Mouse (Mus musculus) colon, adult 2 months (tissue): ENCODE measurements around the gene Arfgap2. TPM values are rescaled to one million over a fixed set of nuclear protein-coding genes. Genes with fewer than 3 reads are reported as not detected.

Experiments used
- polyA plus RNA-seq: library from polyadenylated mRNA; depleted of rRNA; stranded (reverse); fragments of >200 nt; gene quantifications from 2 replicates; pipeline ENCODE4 v1.2.3, GENCODE M21; 2012; rRNA removed

Arfgap2 gene
- 27.0 and 34.0 TPM in 2 replicates for polyA plus RNA-seq

GRCm38 (mm10) chr2:91264711-91265681 lies at the start of gene Arfgap2:
Gene Arfgap2 (plus strand): TSS chr2:91264974.

GRCm38 (mm10) chr2:91236601-91237510 lies 27.9 kb upstream of the Arfgap2 start, which contains the start of gene Ddb2:
Gene Ddb2 (minus strand): TSS chr2:91236982.

GRCm38 (mm10) chr2:91255661-91256150 lies 9.1 kb upstream of the Arfgap2 start, which contains the start of gene Pacsin3:
Gene Pacsin3 (plus strand): TSS chr2:91255954.

Other genes starting within 250 kb of the Arfgap2 start
- gene Rapsn, start 229.4 kb upstream of the Arfgap2 start, polyA plus RNA-seq, result 0.41 and 0.86 TPM in 2 replicates
- gene Psmc3, start 211.0 kb upstream of the Arfgap2 start, polyA plus RNA-seq, result 59.8 and 61.7 TPM in 2 replicates
- gene Slc39a13, start 194.6 kb upstream of the Arfgap2 start, polyA plus RNA-seq, result 46.1 TPM in 2 replicates
- gene Spi1, start 182.6 kb upstream of the Arfgap2 start, polyA plus RNA-seq, result 15.6 and 22.3 TPM in 2 replicates
- 0.02 TPM in 1 of 2 replicates, not detected in the other for gene Mybpc3, start 146.8 kb upstream of the Arfgap2 start, polyA plus RNA-seq
- 16.8 and 17.6 TPM in 2 replicates for gene Madd, start 81.1 kb upstream of the Arfgap2 start, polyA plus RNA-seq
- 28.8 and 38.4 TPM in 2 replicates for gene Nr1h3, start 62.1 kb upstream of the Arfgap2 start, polyA plus RNA-seq
- gene Acp2, start 62.1 kb upstream of the Arfgap2 start, polyA plus RNA-seq, result 21.2 and 23.3 TPM in 2 replicates
- gene Ddb2, start 28.0 kb upstream of the Arfgap2 start, polyA plus RNA-seq, result 8.8 and 10.1 TPM in 2 replicates
- gene Pacsin3, start 9.0 kb upstream of the Arfgap2 start, polyA plus RNA-seq, result 15.4 and 18.1 TPM in 2 replicates
- 6.9 and 10.0 TPM in 2 replicates for gene 1110051M20Rik, start 179.7 kb downstream of the Arfgap2 start, polyA plus RNA-seq
- gene Lrp4, start 192.5 kb downstream of the Arfgap2 start, polyA plus RNA-seq, result 10.9 and 12.2 TPM in 2 replicates